Mouse (Mus musculus): ENCODE measurements around the gene Dusp28.
A peak's percentile ranks its signal among the peaks of the same experiment; 100 is the strongest.

Gene Dusp28

GRCm38 (mm10) chr1:92910925-92911720 is 4.3 kb downstream of the Dusp28 start:
- H3K36me3 ChIP-seq (ENCODE audit: insufficient read depth, low read length): peaks cover 20% of the 10 kb centered on the region
- peak overlapping the region; percentile 84 for H3K4me3 ChIP-seq (replicated peaks; ENCODE audit: low read length)
- no peaks in the 10 kb centered on the region for H3K9me3 ChIP-seq (ENCODE audit: low read length)
- TF ChIP-seq NANOG (IDR thresholded peaks at IDR 0.05; ENCODE audit: borderline replicate concordance, low read length) (no peak), POU5F1 (IDR thresholded peaks at IDR 0.05; ENCODE audit: borderline replicate concordance, low read length) (no peak), CTCF (conservative IDR thresholded peaks at IDR 0.05; ENCODE audit: low read length) (no peak)
- peaks cover 49% of the 10 kb centered on the region for H3K4me1 ChIP-seq (replicated peaks; ENCODE audit: low read depth, low read length)
- peaks cover 37% of the 10 kb centered on the region for H3K27me3 ChIP-seq (ENCODE audit: insufficient read depth, low read length)

GRCm38 (mm10) chr1:92911721-92912138 is 4.9 kb downstream of the Dusp28 start:
- Histone ChIP-seq H3K36me3 (ENCODE audit: insufficient read depth, low read length) (peaks cover 26% of the 10 kb centered on the region), H3K4me1 (replicated peaks; ENCODE audit: low read depth, low read length) (peaks cover 45% of the 10 kb centered on the region), H3K27me3 (ENCODE audit: insufficient read depth, low read length) (peaks cover 37% of the 10 kb centered on the region), H3K4me3 (replicated peaks; ENCODE audit: low read length) (peak overlapping the region; percentile 84), H3K9me3 (ENCODE audit: low read length) (no peaks in the 10 kb centered on the region)
- no peak for TF ChIP-seq POU5F1 (IDR thresholded peaks at IDR 0.05; ENCODE audit: borderline replicate concordance, low read length)
- no peak for TF ChIP-seq NANOG (IDR thresholded peaks at IDR 0.05; ENCODE audit: borderline replicate concordance, low read length)
- TF ChIP-seq CTCF (conservative IDR thresholded peaks at IDR 0.05; ENCODE audit: low read length): no peak

GRCm38 (mm10) chr1:92912286-92912685 is 5.5 kb downstream of the Dusp28 start:
- peaks cover 51% of the 10 kb centered on the region for H3K4me1 ChIP-seq (replicated peaks; ENCODE audit: low read depth, low read length)
- H3K27me3 ChIP-seq (ENCODE audit: insufficient read depth, low read length): peaks cover 37% of the 10 kb centered on the region
- peak overlapping the region; percentile 84; the same call in 1 of the 2 replicates for H3K4me3 ChIP-seq (replicated peaks; ENCODE audit: low read length)
- no peak for TF ChIP-seq NANOG (IDR thresholded peaks at IDR 0.05; ENCODE audit: borderline replicate concordance, low read length)
- no peak for TF ChIP-seq POU5F1 (IDR thresholded peaks at IDR 0.05; ENCODE audit: borderline replicate concordance, low read length)
- no peak for TF ChIP-seq CTCF (conservative IDR thresholded peaks at IDR 0.05; ENCODE audit: low read length)
- no peaks in the 10 kb centered on the region for H3K9me3 ChIP-seq (ENCODE audit: low read length)
- H3K36me3 ChIP-seq (ENCODE audit: insufficient read depth, low read length): peaks cover 31% of the 10 kb centered on the region

- TF ChIP-seq POU5F1 (IDR thresholded peaks at IDR 0.05; ENCODE audit: borderline replicate concordance, low read length) (no peak), CTCF (conservative IDR thresholded peaks at IDR 0.05; ENCODE audit: low read length) (no peak), NANOG (IDR thresholded peaks at IDR 0.05; ENCODE audit: borderline replicate concordance, low read length) (no peak)
- H3K4me1 ChIP-seq (replicated peaks; ENCODE audit: low read depth, low read length): peaks cover 57% of the 10 kb centered on the region
- peaks cover 40% of the 10 kb centered on the region for H3K27me3 ChIP-seq (ENCODE audit: insufficient read depth, low read length)
- H3K4me3 ChIP-seq (replicated peaks; ENCODE audit: low read length): no peak overlapping the region
- H3K9me3 ChIP-seq (ENCODE audit: low read length): no peaks in the 10 kb centered on the region
- H3K36me3 ChIP-seq (ENCODE audit: insufficient read depth, low read length): peaks cover 43% of the 10 kb centered on the region
These were observed 7.5 kb downstream of the Dusp28 start for GRCm38 (mm10) chr1:92914239-92914638.

GRCm38 (mm10) chr1:92914993-92915392 is 8.2 kb downstream of the Dusp28 start:
- Histone ChIP-seq H3K4me3 (replicated peaks; ENCODE audit: low read length) (no peak overlapping the region), H3K4me1 (replicated peaks; ENCODE audit: low read depth, low read length) (peaks cover 57% of the 10 kb centered on the region), H3K9me3 (ENCODE audit: low read length) (no peaks in the 10 kb centered on the region)

GRCm38 (mm10) chr1:92916725-92917124 is 9.9 kb downstream of the Dusp28 start:
- peaks cover 58% of the 10 kb centered on the region for H3K4me1 ChIP-seq (replicated peaks; ENCODE audit: low read depth, low read length)
- TF ChIP-seq NANOG (IDR thresholded peaks at IDR 0.05; ENCODE audit: borderline replicate concordance, low read length) (no peak), CTCF (conservative IDR thresholded peaks at IDR 0.05; ENCODE audit: low read length) (no peak), POU5F1 (IDR thresholded peaks at IDR 0.05; ENCODE audit: borderline replicate concordance, low read length) (no peak)
- H3K4me3 ChIP-seq (replicated peaks; ENCODE audit: low read length): no peak overlapping the region; the same call in 1 of the 2 replicates
- no peaks in the 10 kb centered on the region for H3K9me3 ChIP-seq (ENCODE audit: low read length)
- H3K36me3 ChIP-seq (ENCODE audit: insufficient read depth, low read length): peaks cover 55% of the 10 kb centered on the region
- H3K27me3 ChIP-seq (ENCODE audit: insufficient read depth, low read length): peaks cover 21% of the 10 kb centered on the region

More at GRCm38 (mm10) chr1:92914993-92915392, 8.2 kb downstream of the Dusp28 start:
- Histone ChIP-seq H3K27me3 (ENCODE audit: insufficient read depth, low read length) (peaks cover 32% of the 10 kb centered on the region), H3K36me3 (ENCODE audit: insufficient read depth, low read length) (peaks cover 46% of the 10 kb centered on the region)
- TF ChIP-seq CTCF (conservative IDR thresholded peaks at IDR 0.05; ENCODE audit: low read length): no peak
- TF ChIP-seq POU5F1 (IDR thresholded peaks at IDR 0.05; ENCODE audit: borderline replicate concordance, low read length): no peak
- TF ChIP-seq NANOG (IDR thresholded peaks at IDR 0.05; ENCODE audit: borderline replicate concordance, low read length): no peak

- Histone ChIP-seq H3K36me3 (ENCODE audit: insufficient read depth, low read length) (peaks cover 55% of the 10 kb centered on the region), H3K4me1 (replicated peaks; ENCODE audit: low read depth, low read length) (peaks cover 49% of the 10 kb centered on the region), H3K27me3 (ENCODE audit: insufficient read depth, low read length) (peaks cover 15% of the 10 kb centered on the region), H3K9me3 (ENCODE audit: low read length) (no peaks in the 10 kb centered on the region), H3K4me3 (replicated peaks; ENCODE audit: low read length) (peak overlapping the region; percentile 74)
- TF ChIP-seq POU5F1 (IDR thresholded peaks at IDR 0.05; ENCODE audit: borderline replicate concordance, low read length): no peak
- TF ChIP-seq NANOG (IDR thresholded peaks at IDR 0.05; ENCODE audit: borderline replicate concordance, low read length): no peak
- TF ChIP-seq CTCF (conservative IDR thresholded peaks at IDR 0.05; ENCODE audit: low read length): no peak
These were observed 12.4 kb downstream of the Dusp28 start for GRCm38 (mm10) chr1:92919151-92919550.

GRCm38 (mm10) chr1:92919775-92920174 is 13.0 kb downstream of the Dusp28 start:
- Histone ChIP-seq H3K9me3 (ENCODE audit: low read length) (no peaks in the 10 kb centered on the region), H3K36me3 (ENCODE audit: insufficient read depth, low read length) (peaks cover 49% of the 10 kb centered on the region), H3K27me3 (ENCODE audit: insufficient read depth, low read length) (peaks cover 15% of the 10 kb centered on the region), H3K4me3 (replicated peaks; ENCODE audit: low read length) (peak overlapping the region; percentile 74), H3K4me1 (replicated peaks; ENCODE audit: low read depth, low read length) (peaks cover 44% of the 10 kb centered on the region)
- TF ChIP-seq NANOG (IDR thresholded peaks at IDR 0.05; ENCODE audit: borderline replicate concordance, low read length) (no peak), CTCF (conservative IDR thresholded peaks at IDR 0.05; ENCODE audit: low read length) (no peak), POU5F1 (IDR thresholded peaks at IDR 0.05; ENCODE audit: borderline replicate concordance, low read length) (no peak)
